Mouse (Mus musculus): Measurements from ENCODE around the gene Gas2l2. TPM values are rescaled to one million over a fixed set of nuclear protein-coding genes. Genes with fewer than 3 reads are reported as not detected.

Gene Gas2l2
- polyA plus RNA-seq, 1 experiment: 0.10 TPM

DNA sequence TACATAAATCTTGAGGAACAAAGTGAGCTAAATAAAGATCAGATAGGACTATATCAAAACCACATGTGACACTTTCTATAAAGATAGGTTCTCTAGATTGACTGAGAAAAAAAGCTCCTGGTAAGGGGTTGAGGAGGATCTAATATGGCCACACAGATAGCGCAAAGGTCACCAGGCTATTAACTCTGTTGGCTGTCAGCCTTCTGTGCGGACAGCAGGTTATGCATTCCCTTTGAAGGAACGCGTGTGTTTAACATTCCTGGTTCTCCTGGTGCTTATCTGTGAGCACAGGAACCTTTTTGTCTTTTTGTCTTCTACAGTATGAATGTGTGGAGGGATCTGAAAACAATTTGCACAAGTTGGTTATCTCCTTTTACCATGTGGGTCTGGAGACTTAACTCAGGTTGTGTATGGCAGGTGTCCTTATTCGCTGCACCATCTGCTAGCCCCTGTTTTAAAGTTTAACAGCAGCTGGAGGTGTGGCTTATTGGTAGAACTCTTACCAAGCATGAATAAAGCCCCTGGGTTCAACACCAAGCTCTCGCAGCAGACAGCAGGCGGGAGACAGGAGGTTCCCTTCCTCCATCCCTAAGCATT lies 49.4 kb downstream of the Gas2l2 start:
- TF ChIP-seq POLR2A (IDR thresholded peaks at IDR 0.05; ENCODE audit: extremely low read depth, insufficient read depth, low read length) (no peak), CTCF (IDR thresholded peaks at IDR 0.05; ENCODE audit: extremely low read depth, insufficient read depth, low read length) (no peak)
- peaks cover 3% of the 10 kb centered on the region; the same call in 1 of the 2 replicates for H3K4me1 ChIP-seq (ENCODE audit: control insufficient read depth, insufficient read depth, low read length)
- H3K4me3 ChIP-seq (ENCODE audit: insufficient read depth, low read length): no peak overlapping the region
- H3K27ac ChIP-seq (ENCODE audit: insufficient read depth, low read length): no peak overlapping the region

Other genes starting within 250 kb of the Gas2l2 start
- gene Slfn3, start 238.1 kb downstream of the Gas2l2 start, polyA plus RNA-seq (2012; rRNA removed): 0.46 and 0.74 TPM in 2 replicates
- gene Slfn14, start 142.7 kb downstream of the Gas2l2 start, polyA plus RNA-seq (2012; rRNA removed): not detected in 2 replicates
- 130 and 131 TPM in 2 replicates for gene Ap2b1, start 130.4 kb downstream of the Gas2l2 start, polyA plus RNA-seq (2012; rRNA removed)
- 7.0 and 7.3 TPM in 2 replicates for gene Pex12, start 126.9 kb downstream of the Gas2l2 start, polyA plus RNA-seq (2012; rRNA removed)
- 252 and 271 TPM in 2 replicates for gene Rasl10b, start 20.3 kb downstream of the Gas2l2 start, polyA plus RNA-seq (2012; rRNA removed)
- gene 1700020L24Rik, start 8.2 kb upstream of the Gas2l2 start, polyA plus RNA-seq (2012; rRNA removed): 0.75 and 0.95 TPM in 2 replicates
- gene Mmp28, start 33.6 kb upstream of the Gas2l2 start, polyA plus RNA-seq (2012; rRNA removed): 3.9 and 5.3 TPM in 2 replicates
- 43.0 and 50.8 TPM in 2 replicates for gene Taf15, start 43.6 kb upstream of the Gas2l2 start, polyA plus RNA-seq (2012; rRNA removed)
- not detected in 2 replicates for gene Heatr9, start 92.7 kb upstream of the Gas2l2 start, polyA plus RNA-seq (2012; rRNA removed)
- gene Ccl5, start 101.1 kb upstream of the Gas2l2 start, polyA plus RNA-seq (2012; rRNA removed): 0.58 and 1.0 TPM in 2 replicates
- 1.7 and 2.1 TPM in 2 replicates for gene Ccl9, start 149.2 kb upstream of the Gas2l2 start, polyA plus RNA-seq (2012; rRNA removed)
- gene Ccl6, start 163.6 kb upstream of the Gas2l2 start, polyA plus RNA-seq (2012; rRNA removed): 2.8 and 3.6 TPM in 2 replicates
- not detected in 2 replicates for gene Rpl9-ps1, start 216.2 kb upstream of the Gas2l2 start, polyA plus RNA-seq (2012; rRNA removed)
- 0.76 and 0.84 TPM in 2 replicates for gene Ccl3, start 219.9 kb upstream of the Gas2l2 start, polyA plus RNA-seq (2012; rRNA removed)
- 0.35 and 0.42 TPM in 2 replicates for gene Ccl4, start 233.1 kb upstream of the Gas2l2 start, polyA plus RNA-seq (2012; rRNA removed)

Data from cortical plate, adult 2 months (tissue).